Mouse (Mus musculus): ENCODE measurements around the gene Actr5.

GRCm38 (mm10) chr2:158679091-158679490, 54.4 kb downstream of the Actr5 start:
- no peak for TF ChIP-seq CTCF (IDR thresholded peaks at IDR 0.05; ENCODE audit: low read depth)
- no peak for TF ChIP-seq EP300 (optimal IDR thresholded peaks at IDR 0.05)

All from stomach, postnatal 0 days (tissue).